Mouse (Mus musculus) left cerebral cortex, adult 11 months (tissue): ENCODE data around the gene Zfhx2.

Source experiments
- DNase-seq: peaks from one replicate; pipeline ENCODE4 v3.0.0; 2022; ENCODE audit warnings: low spot score

The Zfhx2 gene

DNA sequence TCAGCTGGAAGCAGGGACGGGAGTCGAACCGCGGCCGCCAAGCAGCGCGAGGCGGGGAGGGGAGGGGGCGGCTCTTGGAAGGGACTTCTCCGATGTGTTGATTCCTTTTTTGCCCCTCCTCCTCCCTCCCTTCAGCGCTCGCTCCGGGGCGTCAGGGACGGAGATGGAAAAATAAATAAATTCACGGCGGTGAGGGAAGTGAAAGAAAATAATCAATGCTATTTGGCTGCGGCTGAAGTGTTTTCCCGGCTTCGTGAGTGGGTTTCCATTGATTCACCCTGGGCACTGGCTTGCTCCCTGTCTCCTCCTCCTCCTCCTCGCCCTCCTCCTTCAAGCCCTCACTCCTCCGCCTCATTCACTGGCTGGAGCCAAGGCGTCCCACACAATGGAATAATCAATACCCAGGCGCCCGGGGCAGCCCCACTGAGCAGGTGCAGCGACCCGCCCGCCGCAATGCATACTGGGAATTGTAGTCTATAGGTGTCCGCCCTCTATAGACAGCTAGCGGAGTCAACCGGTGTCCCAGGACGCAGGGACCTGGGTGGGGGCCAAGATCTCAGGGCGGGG, at the start of gene Zfhx2:
Gene Zfhx2 (minus strand): TSS at position 314 of the 567 bp plus-strand sequence.
- DNase-seq = peak; percentile 93

DNA sequence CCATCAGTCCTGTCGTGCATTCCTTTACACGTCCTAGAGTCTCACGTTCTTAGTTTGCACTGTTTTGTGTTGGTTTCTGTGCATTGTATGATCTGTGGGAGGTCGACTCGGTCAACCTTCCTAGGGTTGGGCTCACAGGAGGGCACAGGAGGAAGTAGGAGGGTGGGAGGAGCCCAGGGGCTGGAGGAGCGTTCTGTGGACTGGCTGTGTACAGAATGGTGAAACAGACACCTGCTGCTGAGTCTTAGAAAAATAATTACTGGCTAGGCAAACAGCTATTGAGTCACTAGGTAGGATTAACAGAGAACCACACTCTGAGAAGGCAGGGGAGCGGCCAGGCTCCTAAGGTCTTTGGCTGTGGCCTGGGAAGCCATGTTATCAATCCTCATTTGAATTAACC, 47.2 kb upstream of the Zfhx2 start:
- no peak for DNase-seq

DNA sequence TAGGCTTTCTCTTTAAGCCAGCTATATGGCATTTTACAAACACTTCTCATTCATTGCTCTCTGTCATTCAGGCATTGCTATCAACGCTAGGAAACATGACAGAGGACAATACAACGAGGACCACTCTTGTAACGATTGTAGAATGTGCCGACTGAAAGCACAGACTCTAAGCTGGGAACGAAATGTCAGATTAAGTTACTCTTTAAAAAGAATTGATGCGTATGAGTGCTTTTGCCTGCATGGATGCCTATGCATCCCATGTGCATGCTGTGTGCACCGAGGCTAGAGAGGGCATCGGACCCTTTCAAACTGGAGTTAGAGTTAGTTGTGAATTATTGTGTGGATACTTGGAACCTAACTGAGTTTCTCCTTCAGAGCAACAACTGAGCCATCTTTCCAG, 43.6 kb upstream of the Zfhx2 start:
- DNase-seq = no peak

DNA sequence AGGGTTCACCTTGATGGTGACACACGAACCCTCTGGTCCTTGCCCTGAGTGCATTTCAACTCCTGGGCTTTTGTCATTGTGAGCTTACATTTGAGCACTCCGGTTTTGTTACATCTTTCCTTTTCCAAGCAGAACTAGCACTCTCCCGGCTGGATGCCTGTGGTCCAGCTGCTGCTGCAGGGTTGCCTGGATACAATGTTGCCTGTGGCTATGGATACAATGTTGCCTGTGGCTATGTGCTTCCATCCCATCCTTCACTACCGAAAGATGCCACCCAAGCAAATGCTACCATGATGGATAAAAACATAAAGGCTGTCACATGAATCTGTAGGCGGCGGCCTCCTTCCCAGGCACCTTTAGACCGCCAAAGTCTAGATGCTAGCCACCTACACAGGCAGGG, 34.4 kb upstream of the Zfhx2 start:
- no peak for DNase-seq

GRCm38 (mm10) chr14:55125711-55126110, 33.6 kb upstream of the Zfhx2 start:
- DNase-seq = no peak

- DNase-seq = no peak
Measured at GRCm38 (mm10) chr14:55122359-55122758, 30.2 kb upstream of the Zfhx2 start.

DNA sequence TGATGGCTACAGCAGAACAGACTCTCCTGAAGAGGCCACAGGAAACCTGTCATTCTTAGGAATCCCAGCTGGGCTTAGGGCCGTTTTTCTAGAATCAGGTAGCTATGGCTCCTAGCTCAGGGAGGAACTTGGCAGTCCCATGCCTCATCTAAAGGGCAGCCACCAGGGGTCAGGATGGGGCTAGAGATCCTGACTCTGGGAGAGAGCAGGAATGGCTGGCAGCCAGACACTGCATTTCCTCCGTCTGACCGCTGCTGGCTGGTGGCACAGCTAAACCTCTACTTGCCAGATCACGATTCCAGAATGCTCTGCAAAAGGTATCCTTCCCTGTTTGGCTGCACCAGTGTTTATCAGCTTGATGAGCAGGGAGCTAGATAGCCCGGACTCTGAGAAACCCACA, 29.8 kb upstream of the Zfhx2 start:
- no peak for DNase-seq

DNA sequence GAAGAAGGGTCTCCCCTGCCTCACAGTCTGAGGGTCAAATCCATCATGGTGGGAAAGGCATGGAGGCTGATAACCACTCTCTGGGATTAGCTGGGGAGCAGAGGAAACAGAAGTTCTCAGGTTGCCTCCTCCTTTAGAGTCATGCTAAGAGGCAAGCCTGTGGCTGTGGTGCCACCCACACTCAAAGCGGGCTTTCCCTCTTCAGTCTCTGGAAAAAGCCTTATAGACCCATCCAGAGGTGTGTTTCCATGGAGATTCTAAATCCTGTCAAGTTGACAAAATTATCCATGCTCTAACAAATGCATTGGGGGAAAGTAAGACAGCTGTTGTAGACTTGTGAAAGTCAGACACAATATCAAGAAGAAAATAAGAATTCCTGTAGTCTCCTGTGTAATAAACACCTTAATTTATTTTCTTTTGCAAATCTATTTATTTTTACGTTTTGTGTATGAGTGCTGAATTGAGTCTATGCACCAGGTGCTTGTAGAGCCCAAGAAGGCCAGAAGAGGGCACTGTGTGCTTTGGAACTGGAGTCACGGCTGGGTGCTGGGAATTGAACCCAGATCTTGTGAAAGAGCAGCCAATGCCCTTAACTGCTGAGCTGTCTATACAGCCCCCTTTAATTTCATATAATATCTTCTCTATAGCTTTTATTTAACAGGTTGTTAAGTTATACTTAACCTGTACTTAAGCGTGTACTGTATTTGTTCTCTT, 27.5 kb upstream of the Zfhx2 start:
- DNase-seq = no peak

GRCm38 (mm10) chr14:55118852-55119251, 26.7 kb upstream of the Zfhx2 start:
- no peak for DNase-seq

DNA sequence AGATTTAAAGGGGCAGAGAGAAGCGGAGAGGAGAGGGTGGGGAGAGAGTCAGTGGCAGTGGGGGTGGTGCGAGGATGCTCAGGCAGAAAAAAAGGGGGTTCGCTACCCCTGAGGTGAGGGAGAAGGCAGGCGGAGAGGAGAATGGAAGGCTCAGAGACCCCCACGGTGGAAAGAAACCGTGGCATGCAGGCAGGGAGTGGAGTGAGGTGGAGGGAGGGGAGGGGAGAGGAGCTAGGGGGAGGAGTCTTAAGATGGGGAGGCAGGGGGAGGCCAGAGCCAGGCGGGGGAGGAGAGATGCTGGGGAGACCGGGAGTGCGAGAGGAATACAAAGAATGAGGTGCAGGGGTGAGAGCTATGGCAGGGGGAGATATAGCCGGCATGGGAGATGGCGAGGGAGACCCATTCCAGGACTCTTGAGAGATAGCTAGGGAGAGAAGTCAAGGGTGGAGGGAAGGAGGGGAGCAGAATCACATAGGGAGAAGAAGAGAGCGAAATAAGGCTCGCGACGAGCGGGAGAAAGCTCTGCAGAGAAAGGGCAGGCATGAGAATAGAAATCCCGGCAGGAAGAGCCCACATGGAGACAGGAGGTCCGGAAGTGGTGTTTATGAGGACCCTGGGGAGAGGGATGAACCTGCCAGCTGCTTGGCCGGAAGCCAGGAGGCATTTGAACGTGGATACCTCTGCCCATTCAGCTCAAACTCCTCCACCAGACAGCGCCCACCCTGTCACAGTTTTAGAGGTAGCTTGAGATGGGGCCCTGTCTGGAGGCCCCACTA, 24.5 kb upstream of the Zfhx2 start, which contains the start of gene Jph4:
Gene Jph4 (minus strand): TSS at position 511 of the 776 bp plus-strand sequence.
- no peak for DNase-seq

- no peak for DNase-seq
Measured at GRCm38 (mm10) chr14:55115846-55116245, 23.7 kb upstream of the Zfhx2 start.

- DNase-seq = no peak
Measured at GRCm38 (mm10) chr14:55114759-55115701, 22.9 kb upstream of the Zfhx2 start.

- DNase-seq = no peak
Measured at GRCm38 (mm10) chr14:55113975-55114645, 22.0 kb upstream of the Zfhx2 start.

GRCm38 (mm10) chr14:55113351-55113974, 21.3 kb upstream of the Zfhx2 start:
- no peak for DNase-seq

DNA sequence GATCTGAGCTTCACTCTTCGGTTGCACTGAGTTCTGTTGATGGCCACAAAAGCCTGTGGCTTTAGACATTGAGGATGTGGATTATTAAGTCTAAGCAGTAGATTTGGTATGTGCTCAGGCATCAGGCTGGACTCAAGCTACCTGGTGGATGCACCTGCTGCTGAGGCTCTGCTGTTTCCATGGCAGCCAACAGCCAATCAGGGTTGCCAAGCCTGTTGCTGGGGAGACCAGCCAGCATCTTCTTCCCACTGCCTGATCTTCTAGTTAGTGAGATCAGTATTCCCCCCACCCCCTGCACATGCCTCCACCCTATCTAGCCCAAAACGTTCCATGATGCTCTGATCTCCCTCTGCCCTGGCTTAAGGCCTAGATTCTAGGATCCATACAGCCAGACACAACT, 19.6 kb upstream of the Zfhx2 start:
- peak; percentile 68 for DNase-seq

DNA sequence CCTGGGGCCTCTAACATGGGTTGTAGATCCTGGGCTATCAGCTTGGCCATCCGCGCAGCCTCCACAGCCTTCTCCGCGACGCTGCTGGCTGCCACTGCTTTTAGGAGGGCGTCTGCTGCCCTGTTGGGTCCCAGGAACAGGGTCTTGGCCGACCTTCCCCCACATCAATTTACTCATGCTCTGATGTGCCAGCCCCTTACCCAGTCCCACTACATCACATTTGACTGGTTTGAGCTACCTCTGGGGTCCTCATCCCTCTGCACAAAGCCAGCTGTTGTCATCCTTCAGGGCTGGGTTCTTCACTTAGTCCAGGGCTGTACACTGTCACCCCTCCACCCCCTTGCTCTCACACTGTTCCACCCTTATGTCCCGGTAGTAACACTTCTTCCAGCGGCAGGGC, 18.0 kb upstream of the Zfhx2 start:
- DNase-seq = no peak

GRCm38 (mm10) chr14:55109048-55109873, 17.1 kb upstream of the Zfhx2 start:
- DNase-seq = no peak

DNA sequence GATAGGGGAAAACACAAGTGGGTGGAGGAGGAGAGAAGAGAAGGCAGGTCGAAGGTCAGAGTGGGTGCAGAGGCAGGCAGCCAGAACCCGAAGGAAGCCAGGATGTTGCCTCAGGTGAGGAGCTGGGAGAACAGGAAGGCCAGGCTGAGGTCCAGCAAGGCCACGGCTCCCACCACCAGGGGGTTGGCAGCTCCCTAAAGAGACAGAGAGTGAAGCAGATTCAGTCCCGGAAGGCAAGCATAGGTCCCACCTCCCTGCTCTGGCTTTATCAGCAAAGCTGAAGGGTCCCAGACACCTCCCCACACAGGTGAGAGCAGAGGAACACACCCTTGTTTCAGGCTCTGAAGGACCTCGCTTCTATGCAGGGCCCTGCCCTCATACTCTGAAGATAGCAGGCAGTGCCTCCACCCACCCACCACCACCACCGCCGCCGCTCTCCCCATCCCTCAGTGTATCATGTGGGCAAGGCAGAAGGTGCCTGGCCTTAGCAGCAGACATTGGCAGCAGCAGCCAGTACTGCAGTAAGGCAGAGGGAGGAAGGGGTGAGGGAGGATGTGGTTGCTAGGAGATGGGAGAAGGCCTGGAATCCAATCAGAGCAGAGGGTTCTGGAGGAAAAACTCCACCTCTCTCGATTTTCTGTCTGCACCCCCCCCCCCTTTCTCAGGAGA, 16.2 kb upstream of the Zfhx2 start:
- DNase-seq = peak; percentile 77

DNA sequence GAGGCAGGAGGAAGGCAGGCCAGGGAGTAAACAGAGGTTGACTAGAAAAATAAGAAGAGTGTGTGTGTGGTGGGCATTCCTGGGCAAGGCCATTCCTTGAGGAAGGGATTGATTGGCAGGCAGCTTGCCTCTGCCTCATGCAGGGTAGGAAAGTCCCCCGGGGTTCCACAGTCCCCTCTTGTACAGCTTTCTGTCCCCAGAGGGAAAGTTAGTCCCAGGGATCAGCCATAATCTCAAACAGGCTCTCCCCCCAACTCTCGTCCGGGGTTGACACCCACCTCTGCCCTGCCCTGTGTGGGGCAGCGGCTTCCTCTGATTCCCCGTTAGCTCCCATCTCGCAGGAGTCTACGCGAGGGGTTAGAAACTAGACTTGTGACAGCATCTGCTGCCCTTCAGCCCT, 14.9 kb upstream of the Zfhx2 start:
- no peak for DNase-seq
